Mouse (Mus musculus) Patski (cell line): ENCODE results near the gene Tmem150b. TPM values are rescaled to one million over a fixed set of nuclear protein-coding genes. Genes with fewer than 3 reads are reported as not detected.

Experiments used
- ATAC-seq: fragments of 100-300 bp; one replicate; pipeline ENCODE4 v1.8.0; 2021
- CTCF ChIA-PET: fragments of 350-600 bp; sonication (Branson Sonifier 250); formaldehyde crosslinking; loops from one replicate; lab custom pipeline; 2022; ENCODE audit warnings: inconsistent platforms; lab: Charles Lee
- POLR2A ChIA-PET: fragments of 350-600 bp; sonication (Branson Sonifier 250); formaldehyde crosslinking; loops from one replicate; lab custom pipeline; 2022; ENCODE audit warnings: antibody characterized with exemption, inconsistent platforms; lab: Charles Lee
- DNase-seq: peaks from one replicate; pipeline ENCODE4 v3.0.0-alpha.2; 2011; ENCODE audit warnings: low read depth, low spot score
- H3K27me3 ChIP-seq: fragments of 371-371 bp; one replicate; pipeline ENCODE4 v1.5.1; 2021
- CTCF ChIP-seq: fragments of 100-300 bp; IDR thresholded peaks from one replicate; pipeline ENCODE4 v1.5.1; 2021
- in situ Hi-C: fragments of 300-500 bp; cut with MboI; formaldehyde crosslinking; loops from 3 replicates; pipeline ENCODE4 v1.11.1; 2018; ENCODE audit warnings: low pct_unique_long_range_greater_than_20kb, mixed read lengths
- polyA plus RNA-seq: library from polyadenylated mRNA; unstranded; gene quantifications from one replicate; pipeline ENCODE4 v1.2.3, GENCODE M21; 2021

Gene Tmem150b
- polyA plus RNA-seq = 0.14 TPM

GRCm38 (mm10) chr7:4725169-4725568 is at the start of gene Tmem150b:
Gene Tmem150b, minus strand, starts transcription at chr7:4725249.
- no peak for TF ChIP-seq CTCF
- DNase-seq = no peak
- in situ Hi-C loops = no loop called here
- CTCF ChIA-PET = interaction anchor here (2.7 kb wide), 1 partner anchor 11 kb away, joined by 8 read pairs; no protein-coding TSS in a partner anchor
- no peaks in the 10 kb centered on the region for H3K27me3 ChIP-seq
- ATAC-seq = no peak
- POLR2A ChIA-PET = no interaction called here

- no peak for DNase-seq
- in situ Hi-C loops = no loop called here
- POLR2A ChIA-PET = no interaction called here
- no peak for ATAC-seq
- H3K27me3 ChIP-seq = peaks cover under 1% of the 10 kb centered on the region
- CTCF ChIA-PET = no interaction called here
- TF ChIP-seq CTCF = no peak
These were observed 46.2 kb upstream of the Tmem150b start, which contains the start of gene Fam71e2 for GRCm38 (mm10) chr7:4771202-4771601. Gene Fam71e2, minus strand, starts transcription at chr7:4771302.

- no peak for TF ChIP-seq CTCF
- no peak for ATAC-seq
These were observed 40.1 kb upstream of the Tmem150b start for GRCm38 (mm10) chr7:4764946-4765710.

GRCm38 (mm10) chr7:4759670-4760069 is 34.6 kb upstream of the Tmem150b start:
- ATAC-seq = no peak
- in situ Hi-C loops = no loop called here
- POLR2A ChIA-PET = no interaction called here
- no peak for DNase-seq
- TF ChIP-seq CTCF = no peak
- CTCF ChIA-PET = no interaction called here
- H3K27me3 ChIP-seq = no peaks in the 10 kb centered on the region

More at GRCm38 (mm10) chr7:4764946-4765710, 40.1 kb upstream of the Tmem150b start:
- peaks cover 6% of the 10 kb centered on the region for H3K27me3 ChIP-seq
- ChIA-PET POLR2A (interaction anchor here (0.6 to 1.0 kb wide), 2 partner anchors 31 to 254 kb away, joined by 3 to 4 read pairs; no protein-coding TSS in a partner anchor), CTCF (interaction anchor here (1.2 kb wide), 2 partner anchors 14 to 25 kb away, joined by 3 to 6 read pairs; partner anchors contain the start of gene Tmem238)
- in situ Hi-C loops = no loop called here
- DNase-seq = no peak

- no peak for DNase-seq
- CTCF ChIA-PET = no interaction called here
- POLR2A ChIA-PET = interaction anchor here (0.6 to 1.4 kb wide), 4 partner anchors 10 to 26 kb away, joined by 3 to 4 read pairs (median 3); no protein-coding TSS in a partner anchor
- no peak for TF ChIP-seq CTCF
- ATAC-seq = no peak
- no peaks in the 10 kb centered on the region for H3K27me3 ChIP-seq
- in situ Hi-C loops = no loop called here
These were observed 27.9 kb upstream of the Tmem150b start, which contains the start of gene Cox6b2 for GRCm38 (mm10) chr7:4752821-4753570. Gene Cox6b2, minus strand, starts transcription at chr7:4753094.

- CTCF ChIA-PET = no interaction called here
- no peaks in the 10 kb centered on the region for H3K27me3 ChIP-seq
- POLR2A ChIA-PET = interaction anchor here (0.6 to 1.2 kb wide), 2 partner anchors 11 to 25 kb away, joined by 3 to 4 read pairs; no protein-coding TSS in a partner anchor
- in situ Hi-C loops = no loop called here
- no peak for DNase-seq
- TF ChIP-seq CTCF = no peak
- ATAC-seq = no peak
These were observed 27.1 kb upstream of the Tmem150b start for GRCm38 (mm10) chr7:4751971-4752820.

GRCm38 (mm10) chr7:4749169-4749568 is 24.1 kb upstream of the Tmem150b start:
- POLR2A ChIA-PET = interaction anchor here (1.0 to 1.2 kb wide), 2 partner anchors 27 to 40 kb away, joined by 3 to 4 read pairs; partner anchors contain the start of gene Tmem238
- no peaks in the 10 kb centered on the region for H3K27me3 ChIP-seq
- TF ChIP-seq CTCF = no peak
- ATAC-seq (no peak), DNase-seq (no peak)
- CTCF ChIA-PET = no interaction called here
- in situ Hi-C loops = no loop called here

- DNase-seq (no peak), ATAC-seq (no peak)
- TF ChIP-seq CTCF = no peak
- POLR2A ChIA-PET = interaction anchor here (1.0 to 1.2 kb wide), 2 partner anchors 28 to 41 kb away, joined by 3 to 4 read pairs; partner anchors contain the start of gene Tmem238
- in situ Hi-C loops = no loop called here
- CTCF ChIA-PET = no interaction called here
- no peaks in the 10 kb centered on the region for H3K27me3 ChIP-seq
These were observed 23.3 kb upstream of the Tmem150b start for GRCm38 (mm10) chr7:4748321-4748720.

GRCm38 (mm10) chr7:4747156-4747899 is 22.3 kb upstream of the Tmem150b start:
- no peak for ATAC-seq
- CTCF ChIA-PET = no interaction called here

More at GRCm38 (mm10) chr7:4747156-4747899, 22.3 kb upstream of the Tmem150b start:
- no peaks in the 10 kb centered on the region for H3K27me3 ChIP-seq
- no peak for DNase-seq
- POLR2A ChIA-PET = no interaction called here
- in situ Hi-C loops = no loop called here
- no peak for TF ChIP-seq CTCF
